Mouse (Mus musculus): ENCODE measurements around the gene Creld1.

DNA sequence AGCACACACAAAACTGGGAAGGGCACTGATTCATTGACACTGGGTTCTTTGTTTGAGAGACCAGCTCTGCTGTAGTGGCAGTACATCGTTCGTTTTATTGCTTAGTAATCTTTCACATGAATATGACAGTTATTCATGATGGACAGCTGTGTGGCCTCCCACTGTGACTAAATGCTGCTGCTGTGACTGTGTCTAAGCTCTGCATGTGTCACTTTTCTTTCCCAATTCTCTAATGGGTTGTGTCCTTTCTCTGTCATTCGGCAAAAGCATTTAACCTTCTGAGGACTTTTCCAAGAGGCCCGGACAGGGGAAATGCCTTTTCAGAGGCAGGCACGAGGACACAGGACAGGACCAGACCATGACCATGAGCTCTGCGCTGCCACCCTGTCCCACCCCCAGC is 30.8 kb downstream of the Creld1 start:
- no peak for TF ChIP-seq EP300 (IDR thresholded peaks at IDR 0.05; ENCODE audit: low read depth)
- TF ChIP-seq CTCF (IDR thresholded peaks at IDR 0.05; ENCODE audit: low read depth), result no peak

Data from liver, postnatal 0 days (tissue).